ENCODE assay signal across 20 mouse cellular contexts in the genomic region with DNA sequence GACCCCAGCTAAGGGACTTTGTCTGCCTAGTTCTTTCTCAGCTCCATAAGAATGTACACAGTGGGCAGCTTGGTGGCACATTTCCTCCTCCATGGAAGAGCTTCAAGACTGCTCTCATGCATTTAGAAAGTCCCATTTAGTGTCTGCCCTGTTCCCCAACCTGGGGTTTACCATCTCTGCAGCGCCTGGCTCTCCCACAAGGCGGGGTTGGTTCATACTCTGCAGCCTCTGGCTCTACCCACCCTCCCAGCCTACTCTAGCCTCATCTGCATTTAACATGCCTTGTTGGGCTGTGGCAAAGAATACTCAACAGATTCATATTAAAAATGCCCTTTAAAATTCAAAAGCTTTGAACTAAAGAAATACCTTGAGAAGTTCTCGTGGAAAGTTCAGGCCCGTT. TPM values are rescaled to one million over a fixed set of nuclear protein-coding genes. Genes with fewer than 3 reads are reported as not detected.
A peak's percentile ranks its signal among the peaks of the same experiment; 100 is the strongest.
DNase-seq lines count a peak whose midpoint lies in the region; ATAC-seq lines count a peak whose summit lies in the region.
"Had no signal": no experiment of that assay in that cellular context is flagged by ENCODE, and none has a peak within 500 bp of the region (broad histone marks: within the 10 kb centered on the region; RNA-seq: fewer than 3 reads in every experiment).

No protein-coding gene starts in this region.

- no peak overlapping the region for H3K9ac ChIP-seq in forebrain, embryonic 14.5 days (ENCODE audit: low read length)
- H3K9ac ChIP-seq in forebrain, embryonic 13.5 days, result no peak overlapping the region
- no peak overlapping the region; the same call in 1 of the 2 replicates for H3K9ac ChIP-seq in midbrain, embryonic 11.5 days (ENCODE audit: low read length)
- H3K9ac ChIP-seq in midbrain, embryonic 13.5 days (replicated peaks), result no peak overlapping the region
- H3K9ac ChIP-seq: embryonic facial prominence, embryonic 15.5 days; heart, embryonic 13.5 days; hindbrain, embryonic 12.5 days had no signal

- no peaks in the 10 kb centered on the region for H3K9me3 ChIP-seq in forebrain, embryonic 14.5 days (replicated peaks; ENCODE audit: control insufficient read depth, low read length)
- no peaks in the 10 kb centered on the region for H3K9me3 ChIP-seq in forebrain, embryonic 13.5 days (replicated peaks)
- H3K9me3 ChIP-seq in midbrain, embryonic 11.5 days (ENCODE audit: control insufficient read depth, low read length), result peaks cover 3% of the 10 kb centered on the region
- H3K9me3 ChIP-seq in midbrain, embryonic 13.5 days, result no peaks in the 10 kb centered on the region
- H3K9me3 ChIP-seq: embryonic facial prominence, embryonic 15.5 days; heart, embryonic 13.5 days had no signal

- peaks cover 8% of the 10 kb centered on the region; the same call in 1 of the 2 replicates for H3K4me1 ChIP-seq in forebrain, embryonic 14.5 days (ENCODE audit: control insufficient read depth, insufficient read depth, low read length)
- H3K4me1 ChIP-seq in forebrain, embryonic 13.5 days, result peaks cover 21% of the 10 kb centered on the region
- peaks cover 29% of the 10 kb centered on the region for H3K4me1 ChIP-seq in midbrain, embryonic 11.5 days (ENCODE audit: control insufficient read depth, insufficient read depth, low read length)
- peaks cover 44% of the 10 kb centered on the region for H3K4me1 ChIP-seq in midbrain, embryonic 13.5 days (replicated peaks)
- H3K4me1 ChIP-seq: heart, embryonic 13.5 days had no signal

- DNase-seq in forebrain, embryonic 14.5 days (ENCODE audit: low spot score), result peak; percentile 10
- DNase-seq in midbrain, embryonic 11.5 days (ENCODE audit: low spot score, missing footprints), result peak; percentile 89
- DNase-seq in R1 (ENCODE audit: low read depth, low spot score) (peak; percentile 22), ZHBTc4 (ENCODE audit: low read depth, low spot score) (peak; percentile 22)
- DNase-seq: adrenal gland, postnatal 10 days; cerebellum, adult 11 months; cerebellum, adult 8-10 months; cerebellum, postnatal 14 days; embryo, embryonic 11 days; gastrocnemius, adult 2 months; gastrocnemius, postnatal 25 days; heart, postnatal 4 days had no signal

- H3K36me3 ChIP-seq in forebrain, embryonic 14.5 days (ENCODE audit: control insufficient read depth, insufficient read depth, low read length), result 0 out of 2 replicates have a peak, but pooled peaks cover 2% of the 10 kb centered on the region
- 0 out of 2 replicates have a peak, but pooled peaks cover 6% of the 10 kb centered on the region for H3K36me3 ChIP-seq in forebrain, embryonic 13.5 days (ENCODE audit: poor library complexity, severe bottlenecking)
- H3K36me3 ChIP-seq in midbrain, embryonic 11.5 days (ENCODE audit: control insufficient read depth, insufficient read depth, low read length), result no peaks in the 10 kb centered on the region
- no peaks in the 10 kb centered on the region for H3K36me3 ChIP-seq in midbrain, embryonic 13.5 days
- H3K36me3 ChIP-seq: embryonic facial prominence, embryonic 15.5 days; hindbrain, embryonic 12.5 days had no signal

- no peaks in the 10 kb centered on the region for H3K27me3 ChIP-seq in forebrain, embryonic 14.5 days (replicated peaks; ENCODE audit: control insufficient read depth, insufficient read depth, low read length)
- H3K27me3 ChIP-seq in forebrain, embryonic 13.5 days, result no peaks in the 10 kb centered on the region
- H3K27me3 ChIP-seq in midbrain, embryonic 11.5 days (ENCODE audit: control insufficient read depth, insufficient read depth, low read length), result no peaks in the 10 kb centered on the region
- H3K27me3 ChIP-seq in midbrain, embryonic 13.5 days, result no peaks in the 10 kb centered on the region
- H3K27me3 ChIP-seq: embryonic facial prominence, embryonic 15.5 days; heart, embryonic 13.5 days; hindbrain, embryonic 12.5 days had no signal

- no peak overlapping the region for H3K4me3 ChIP-seq in forebrain, embryonic 14.5 days (ENCODE audit: low read depth, low read length)
- no peak overlapping the region for H3K4me3 ChIP-seq in forebrain, embryonic 13.5 days
- no peak overlapping the region for H3K4me3 ChIP-seq in midbrain, embryonic 11.5 days (ENCODE audit: low read depth, low read length)
- H3K4me3 ChIP-seq in midbrain, embryonic 13.5 days (replicated peaks), result no peak overlapping the region
- H3K4me3 ChIP-seq: embryonic facial prominence, embryonic 15.5 days; erythroblast, embryonic 14.5 days; gastrocnemius, adult 2 months; heart, embryonic 13.5 days; hindbrain, embryonic 12.5 days had no signal

- 48% methylated on average over 4 of the region's 4 CpGs for WGBS in forebrain, embryonic 14.5 days
- WGBS in forebrain, embryonic 13.5 days, result 50% methylated on average over 4 of the region's 4 CpGs
- WGBS in midbrain, embryonic 11.5 days, result 60% methylated on average over 4 of the region's 4 CpGs
- 49% methylated on average over 4 of the region's 4 CpGs for WGBS in midbrain, embryonic 13.5 days

- no peak for ATAC-seq in forebrain, embryonic 14.5 days
- no peak for ATAC-seq in forebrain, embryonic 13.5 days
- no peak for ATAC-seq in midbrain, embryonic 11.5 days (ENCODE audit: low FRiP score)
- ATAC-seq in midbrain, embryonic 13.5 days, result no peak
- ATAC-seq: hindbrain, embryonic 16.5 days; inflammation-experienced regulatory T-cells, adult 6 months had no signal

- no peak overlapping the region for H3K27ac ChIP-seq in forebrain, embryonic 14.5 days (ENCODE audit: low read depth, low read length)
- H3K27ac ChIP-seq in forebrain, embryonic 13.5 days, result no peak overlapping the region
- no peak overlapping the region for H3K27ac ChIP-seq in midbrain, embryonic 11.5 days (ENCODE audit: low read depth, low read length)
- no peak overlapping the region for H3K27ac ChIP-seq in midbrain, embryonic 13.5 days
- H3K27ac ChIP-seq: embryonic facial prominence, embryonic 15.5 days; gastrocnemius, adult 2 months; heart, embryonic 13.5 days; hindbrain, embryonic 12.5 days had no signal

- H3K4me2 ChIP-seq in forebrain, embryonic 14.5 days (ENCODE audit: low read length), result no peak overlapping the region
- H3K4me2 ChIP-seq in forebrain, embryonic 13.5 days, result no peak overlapping the region
- H3K4me2 ChIP-seq in midbrain, embryonic 11.5 days, result no peak overlapping the region
- H3K4me2 ChIP-seq in midbrain, embryonic 13.5 days (replicated peaks), result no peak overlapping the region
- H3K4me2 ChIP-seq: embryonic facial prominence, embryonic 15.5 days; heart, embryonic 13.5 days; hindbrain, embryonic 12.5 days had no signal

RNA-seq across cellular contexts. Expression of gene Gm4353, which starts 36.3 kb away (rescaled TPM):
- 0.96 and 1.4 TPM in 2 replicates for polyA plus RNA-seq in forebrain, embryonic 14.5 days (2014; fragmentation: Nextera tagmentation; extraction: Ambion mirVana)
- polyA plus RNA-seq in forebrain, embryonic 13.5 days (2015; fragmentation: Nextera tagmentation; extraction: Ambion mirVana), result 0.57 and 1.6 TPM in 2 replicates
- polyA plus RNA-seq in midbrain, embryonic 11.5 days (2014; fragmentation: Nextera tagmentation; extraction: Ambion mirVana), result 0.36 and 0.66 TPM in 2 replicates
- polyA plus RNA-seq in midbrain, embryonic 13.5 days (2015; fragmentation: Nextera tagmentation; extraction: Ambion mirVana), result 0.87 and 0.89 TPM in 2 replicates

Comparison
In these comparisons a context has a peak if more than half of its experiments do, and no peak if none do; other contexts are left out.
1. DNase-seq: peak in every context shown above with its lines; median percentile 89 in midbrain, embryonic 11.5 days; 22 in R1; 22 in ZHBTc4; 10 in forebrain, embryonic 14.5 days.